Mouse (Mus musculus) frontal cortex, postnatal 10 days (tissue): ENCODE measurements around the gene Lmx1a.

ENCODE experiments used
- DNase-seq, 2 experiments: peaks; one replicate each; pipeline ENCODE4 v3.0.0; 2022; ENCODE audit warnings: low spot score in 2 of 2, mixed read lengths in 1 of 2

The Lmx1a gene

DNA sequence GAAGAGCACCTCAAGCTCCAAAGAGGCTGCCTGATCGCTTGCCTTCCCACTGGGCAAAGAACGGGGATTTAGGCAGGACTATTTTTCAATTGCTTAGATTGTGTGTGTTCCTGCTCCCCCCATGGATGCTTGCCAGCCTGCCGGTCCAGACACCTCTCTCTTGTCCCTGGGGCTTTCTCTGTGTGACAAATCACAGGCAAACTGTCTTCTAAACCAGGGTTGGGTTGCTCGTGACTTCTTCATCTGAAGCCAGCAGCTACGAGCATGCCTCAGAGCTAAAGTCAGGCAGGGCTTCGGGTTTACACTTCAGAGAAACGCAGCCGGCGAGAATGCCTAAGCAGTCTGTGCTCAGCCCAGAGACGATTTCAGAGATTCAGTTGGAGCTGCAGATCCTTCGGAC is 189.3 kb downstream of the Lmx1a start:
- no peak for DNase-seq

DNA sequence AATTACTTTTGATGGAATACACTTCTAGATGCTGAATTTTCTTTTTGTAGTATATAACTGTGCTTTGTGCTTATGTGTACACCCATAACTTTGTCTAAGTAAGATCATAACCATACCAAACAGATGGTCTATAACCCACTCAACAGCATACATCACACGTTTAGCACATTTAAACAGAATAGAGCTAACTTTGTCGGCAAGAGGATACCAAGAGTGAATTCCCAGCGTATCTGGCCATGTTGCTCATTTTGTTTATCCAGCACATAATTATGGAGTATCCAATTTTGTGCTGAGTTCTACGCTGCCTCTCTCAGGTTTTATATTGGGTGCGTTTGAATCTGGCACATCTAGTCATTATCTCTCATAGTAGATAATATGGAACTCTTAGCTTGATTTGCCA is 196.7 kb downstream of the Lmx1a start:
- no peak for DNase-seq

- DNase-seq, result no peak
Measured at GRCm38 (mm10) chr1:167888120-167888519, 199.1 kb downstream of the Lmx1a start.

DNA sequence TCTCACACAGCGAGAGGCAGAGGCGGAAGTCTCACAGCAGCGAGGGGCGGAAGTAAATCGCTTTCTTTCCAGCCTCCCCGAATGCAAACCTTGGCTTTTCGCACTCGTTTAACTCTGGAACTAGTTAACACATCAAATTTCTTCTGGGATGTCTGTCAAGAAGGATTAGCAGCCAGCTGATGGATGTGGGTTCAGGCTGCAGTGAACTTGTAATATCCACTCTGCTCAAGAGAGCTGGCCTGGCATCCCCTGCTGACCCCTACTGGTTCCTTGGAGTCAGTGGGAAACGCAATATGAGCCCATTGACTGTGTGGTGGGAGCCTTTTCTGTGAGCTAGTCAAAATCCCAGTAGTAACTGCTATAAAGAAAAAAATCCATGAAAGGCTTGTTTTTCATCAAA is 199.8 kb downstream of the Lmx1a start:
- no peak for DNase-seq

DNA sequence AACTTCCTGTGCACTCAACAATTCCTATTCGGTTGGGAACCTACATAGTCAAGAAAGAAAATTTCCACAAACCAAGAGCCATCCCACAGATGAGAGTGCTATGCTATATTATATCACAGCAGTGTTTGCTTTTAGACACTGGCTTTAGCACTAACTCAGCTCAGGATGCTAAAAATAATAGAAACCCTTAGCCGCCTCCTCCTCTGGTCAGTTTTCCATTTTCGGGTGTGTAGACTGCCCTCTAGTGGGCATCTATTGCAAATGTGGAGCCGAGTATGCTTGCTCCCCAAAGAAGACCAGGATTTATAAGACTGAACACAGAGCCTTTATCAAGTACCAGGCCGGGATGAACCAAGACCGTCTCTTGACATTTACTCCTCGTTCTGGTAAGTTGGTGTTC is 207.2 kb downstream of the Lmx1a start:
- peak; percentile 15 to 36 for DNase-seq
